Mouse (Mus musculus) limb, embryonic 14.5 days (tissue): Measurements from ENCODE around the gene Gm20388. TPM values are rescaled to one million over a fixed set of nuclear protein-coding genes. Genes with fewer than 3 reads are reported as not detected.

Source experiments
- ATAC-seq: fragments of 200-750 bp; cut with Nextera tagmentation; 2 replicates; pipeline ENCODE4 v1.8.0; 2017; ENCODE audit warnings: low read depth, moderate number of reproducible peaks, moderate TSS enrichment; ENCODE audit not compliant: low FRiP score
- DNase-seq: peaks from one replicate; pipeline ENCODE4 v3.0.0-alpha.2; 2015; ENCODE audit warnings: low spot score
- H3K27ac ChIP-seq: fragments of 300-500 bp; sonication (generic); replicated peaks from 2 replicates; pipeline ENCODE4 v1.5.1; 2014; ENCODE audit warnings: low read depth, mild to moderate bottlenecking, low read length, moderate library complexity, mixed read lengths
- H3K27me3 ChIP-seq: fragments of 300-500 bp; sonication (generic); 2 replicates; pipeline ENCODE4 v1.6.1; 2014; ENCODE audit warnings: low read length, mixed read lengths; ENCODE audit not compliant: control insufficient read depth, insufficient read depth
- H3K36me3 ChIP-seq: fragments of 300-500 bp; sonication (generic); 2 replicates; pipeline ENCODE4 v1.6.1; 2014; ENCODE audit warnings: mild to moderate bottlenecking, low read length, moderate library complexity, mixed read lengths; ENCODE audit not compliant: control insufficient read depth, insufficient read depth
- H3K4me1 ChIP-seq: fragments of 300-500 bp; sonication (generic); 2 replicates; pipeline ENCODE4 v1.6.1; 2014; ENCODE audit warnings: antibody characterized with exemption, low read length, mixed read lengths; ENCODE audit not compliant: control insufficient read depth, insufficient read depth
- H3K4me2 ChIP-seq: fragments of 300-500 bp; sonication (generic); replicated peaks from 2 replicates; pipeline ENCODE4 v1.6.1; 2014; ENCODE audit warnings: low read depth, mild to moderate bottlenecking, low read length, moderate library complexity; ENCODE audit not compliant: severe bottlenecking
- H3K4me3 ChIP-seq: fragments of 300-500 bp; sonication (generic); replicated peaks from 2 replicates; pipeline ENCODE4 v1.5.1; 2014; ENCODE audit warnings: low read length
- H3K9ac ChIP-seq: fragments of 300-500 bp; sonication (generic); 2 replicates; pipeline ENCODE4 v1.6.1; 2014; ENCODE audit warnings: mild to moderate bottlenecking, low read depth, low read length, moderate library complexity; ENCODE audit not compliant: severe bottlenecking
- H3K9me3 ChIP-seq: fragments of 300-500 bp; sonication (generic); 2 replicates; pipeline ENCODE4 v1.6.1; 2016; ENCODE audit warnings: low read length; ENCODE audit not compliant: control insufficient read depth
- POLR2A ChIP-seq: fragments of 200-500 bp; IDR thresholded peaks from 2 replicates; pipeline ENCODE4 v1.8.0; 2012; ENCODE audit warnings: inconsistent platforms, mild to moderate bottlenecking, moderate library complexity, borderline replicate concordance; ENCODE audit not compliant: insufficient read depth, insufficient read length; ENCODE audit errors: extremely low read depth
- WGBS: fragments of 180-500 bp; shearing (Covaris S2); extraction: QIAGEN DNeasy Blood & Tissue Kit; methylation state at CpG from one replicate; pipeline ENCODE4 v1.1.7; 2014; 5-methylcytosine and 5-hydroxymethylcytosine counted together
- polyA plus RNA-seq, 2 experiments: library from polyadenylated mRNA; depleted of rRNA in 1 of 2; stranded (reverse) in 1 of 2; unstranded in 1 of 2; fragments of >200 nt; fragmentation: Nextera tagmentation in 1 of 2; extraction: Ambion mirVana in 1 of 2; gene quantifications; 2 replicates each; pipeline versions ENCODE4 v1.2.1 to v1.2.3; 2012 to 2014

Gm20388 gene
- polyA plus RNA-seq, 2 experiments: 1.9 to 49.9 TPM

DNA sequence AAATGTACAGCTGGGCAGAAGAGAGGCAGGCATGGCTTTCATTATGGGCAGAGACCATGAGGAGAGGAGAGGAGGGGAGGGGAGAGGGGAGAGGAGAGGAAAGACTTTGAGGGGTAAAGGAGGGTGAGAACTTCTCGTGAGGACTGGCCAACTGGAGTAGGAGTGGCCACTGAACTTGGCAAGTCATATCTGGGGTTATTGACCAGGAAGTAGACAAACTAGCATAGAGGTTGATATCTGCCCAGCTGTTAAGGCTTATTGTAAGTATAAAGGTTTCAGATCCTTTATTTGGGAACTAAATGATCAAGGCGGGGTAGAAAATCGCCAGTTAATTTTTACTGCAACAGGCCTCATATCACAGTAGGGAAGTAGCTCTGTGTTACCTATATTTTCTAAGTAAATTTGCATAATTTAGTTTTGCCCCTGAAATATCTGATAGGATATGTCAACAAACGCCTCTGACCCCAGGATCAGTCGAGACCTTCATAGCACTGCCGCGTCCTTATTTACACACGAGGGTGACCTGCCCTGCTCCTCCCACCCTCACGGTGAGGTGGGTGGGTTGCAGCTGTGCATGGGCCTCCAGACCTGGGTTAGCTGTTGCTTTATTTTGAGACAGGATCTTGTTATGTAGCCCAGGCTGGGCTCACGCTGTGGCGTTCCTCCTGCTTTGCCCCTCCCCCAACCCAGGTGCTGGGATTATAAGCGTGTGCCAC is 2152.0 kb downstream of the Gm20388 start:
- ATAC-seq (no peak), DNase-seq (no peak)
- Histone ChIP-seq H3K9ac (no peak overlapping the region), H3K27me3 (no peaks in the 10 kb centered on the region), H3K9me3 (no peaks in the 10 kb centered on the region), H3K4me2 (no peak overlapping the region), H3K4me3 (no peak overlapping the region), H3K36me3 (no peaks in the 10 kb centered on the region), H3K4me1 (peaks cover 3% of the 10 kb centered on the region; the same call in 1 of the 2 replicates), H3K27ac (no peak overlapping the region)
- TF ChIP-seq POLR2A: no peak
- 65% methylated on average over 12 of the region's 12 CpGs for WGBS

GRCm38 (mm10) chr8:122064353-122064752 is 2153.7 kb downstream of the Gm20388 start:
- ATAC-seq: no peak
- H3K36me3 ChIP-seq: no peaks in the 10 kb centered on the region
- H3K9ac ChIP-seq: no peak overlapping the region
- H3K27ac ChIP-seq: no peak overlapping the region
- DNase-seq: peak; percentile 42
- no peak overlapping the region for H3K4me3 ChIP-seq
- peaks cover 3% of the 10 kb centered on the region; the same call in 1 of the 2 replicates for H3K4me1 ChIP-seq
- H3K4me2 ChIP-seq: no peak overlapping the region
- no peaks in the 10 kb centered on the region for H3K27me3 ChIP-seq
- WGBS: 29% methylated on average over 7 of the region's 7 CpGs
- TF ChIP-seq POLR2A: no peak
- no peaks in the 10 kb centered on the region for H3K9me3 ChIP-seq

DNA sequence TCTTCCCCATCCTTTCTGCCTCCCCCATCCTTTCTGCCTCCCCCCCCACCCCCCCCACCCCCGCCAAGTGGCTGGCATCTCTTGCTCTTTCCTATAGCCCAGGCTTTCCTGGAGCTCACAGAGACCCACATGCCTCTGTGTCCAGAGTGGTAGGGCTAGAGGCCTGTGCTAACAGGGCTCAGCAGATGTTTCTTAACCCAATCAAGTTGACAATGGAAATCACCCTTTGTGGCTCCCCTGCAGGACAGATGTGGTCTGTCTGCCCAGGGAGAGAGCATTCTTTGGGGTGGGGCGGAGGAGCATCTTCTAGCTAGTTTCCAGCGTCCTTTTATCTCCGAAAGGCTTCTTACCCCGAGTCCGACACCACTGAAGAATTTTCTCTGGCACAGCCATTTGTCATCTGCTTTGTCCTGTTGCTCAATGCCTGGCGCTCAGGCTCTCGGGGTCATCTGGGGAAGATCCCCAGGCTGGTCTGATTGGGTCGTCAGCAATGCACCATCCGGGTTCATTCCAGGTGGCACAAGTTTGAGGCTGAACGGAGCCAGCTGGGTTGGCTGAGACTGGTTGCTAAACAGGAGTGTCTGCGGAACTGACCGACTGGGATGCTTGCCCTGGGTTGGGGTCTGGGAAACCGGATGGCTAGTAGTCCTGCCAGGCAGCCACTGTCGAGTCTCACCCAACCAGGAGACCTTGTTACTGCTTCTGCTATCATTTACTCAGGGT is 2157.3 kb downstream of the Gm20388 start:
- DNase-seq: no peak
- H3K27me3 ChIP-seq: no peaks in the 10 kb centered on the region
- TF ChIP-seq POLR2A: no peak
- H3K4me2 ChIP-seq: no peak overlapping the region
- WGBS: 59% methylated on average over 15 of the region's 15 CpGs
- no peak overlapping the region for H3K4me3 ChIP-seq
- no peak for ATAC-seq
- peaks cover 3% of the 10 kb centered on the region; the same call in 1 of the 2 replicates for H3K4me1 ChIP-seq
- no peaks in the 10 kb centered on the region for H3K9me3 ChIP-seq
- no peak overlapping the region for H3K9ac ChIP-seq
- no peaks in the 10 kb centered on the region for H3K36me3 ChIP-seq
- H3K27ac ChIP-seq: no peak overlapping the region

- Histone ChIP-seq H3K4me1 (peaks cover 3% of the 10 kb centered on the region; the same call in 1 of the 2 replicates), H3K9me3 (no peaks in the 10 kb centered on the region), H3K27me3 (no peaks in the 10 kb centered on the region), H3K27ac (no peak overlapping the region), H3K9ac (no peak overlapping the region), H3K4me3 (no peak overlapping the region), H3K36me3 (no peaks in the 10 kb centered on the region), H3K4me2 (no peak overlapping the region)
- no peak for TF ChIP-seq POLR2A
- 80% methylated on average over 13 of the region's 13 CpGs for WGBS
- ATAC-seq: no peak
- no peak for DNase-seq
These were observed 2158.0 kb downstream of the Gm20388 start for GRCm38 (mm10) chr8:122068609-122069008.

DNA sequence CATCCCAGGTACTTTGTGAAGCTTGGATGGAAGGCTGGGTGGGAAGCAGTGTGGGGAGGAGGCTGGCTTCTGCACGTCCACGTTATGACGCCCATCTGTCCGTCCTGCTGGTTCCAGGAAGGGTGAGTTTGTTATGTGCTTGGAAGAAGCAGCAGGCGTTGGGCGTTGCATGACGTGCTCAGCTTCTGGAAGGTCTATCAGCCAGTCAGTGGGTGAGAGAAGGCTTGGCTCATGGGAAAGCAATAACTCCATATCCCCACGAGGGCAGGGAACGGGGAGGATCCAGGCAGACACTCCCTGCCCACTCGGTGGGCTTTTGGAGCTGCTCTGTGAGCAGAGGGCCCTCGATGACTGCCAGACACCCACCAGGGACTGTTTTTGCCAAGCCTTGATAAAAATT is 2158.6 kb downstream of the Gm20388 start:
- Histone ChIP-seq H3K27ac (no peak overlapping the region), H3K27me3 (no peaks in the 10 kb centered on the region), H3K36me3 (no peaks in the 10 kb centered on the region), H3K4me1 (peaks cover 3% of the 10 kb centered on the region; the same call in 1 of the 2 replicates), H3K9me3 (no peaks in the 10 kb centered on the region), H3K4me2 (no peak overlapping the region), H3K4me3 (no peak overlapping the region), H3K9ac (no peak overlapping the region)
- TF ChIP-seq POLR2A: no peak
- ATAC-seq: no peak
- 80% methylated on average over 11 of the region's 11 CpGs for WGBS
- DNase-seq: no peak
